Mouse (Mus musculus): Measurements from ENCODE around the gene Thada.

Gene Thada

GRCm38 (mm10) chr17:84465753-84466608, at the start of gene Thada:
Thada (minus strand) TSS chr17:84466205.
- DNase-seq, result peak; percentile 95 to 97

GRCm38 (mm10) chr17:84512516-84513085, 46.6 kb upstream of the Thada start:
- DNase-seq, result no peak

- peak; percentile 56 to 67 for DNase-seq
Observed at GRCm38 (mm10) chr17:84511682-84512515, 45.9 kb upstream of the Thada start, which contains the start of gene Plekhh2. Plekhh2 (plus strand) TSS chr17:84511895.

- no peak for DNase-seq
Observed at GRCm38 (mm10) chr17:84510961-84511639, 45.1 kb upstream of the Thada start.

- DNase-seq, result no peak
Observed at GRCm38 (mm10) chr17:84510355-84510754, 44.4 kb upstream of the Thada start.

- DNase-seq, result no peak
Observed at GRCm38 (mm10) chr17:84509176-84509575, 43.2 kb upstream of the Thada start.

GRCm38 (mm10) chr17:84508736-84509135, 42.7 kb upstream of the Thada start:
- no peak for DNase-seq

- no peak for DNase-seq
Observed at GRCm38 (mm10) chr17:84505922-84506321, 39.9 kb upstream of the Thada start.

- no peak for DNase-seq
Observed at GRCm38 (mm10) chr17:84502341-84502740, 36.3 kb upstream of the Thada start.

- no peak for DNase-seq
Observed at GRCm38 (mm10) chr17:84498639-84499038, 32.6 kb upstream of the Thada start.

- no peak for DNase-seq
Observed at GRCm38 (mm10) chr17:84497972-84498604, 32.1 kb upstream of the Thada start.

GRCm38 (mm10) chr17:84497559-84497958, 31.6 kb upstream of the Thada start:
- no peak for DNase-seq

GRCm38 (mm10) chr17:84497026-84497425, 31.0 kb upstream of the Thada start:
- DNase-seq, result no peak

GRCm38 (mm10) chr17:84492255-84492880, 26.4 kb upstream of the Thada start:
- DNase-seq, result peak in 1 of 2 experiments; percentile 22

GRCm38 (mm10) chr17:84487415-84487814, 21.4 kb upstream of the Thada start:
- no peak for DNase-seq

GRCm38 (mm10) chr17:84483673-84484320, 17.8 kb upstream of the Thada start:
- DNase-seq, result no peak

- no peak for DNase-seq
Observed at GRCm38 (mm10) chr17:84482831-84483230, 16.8 kb upstream of the Thada start.

- peak in 1 of 2 experiments; percentile 21 for DNase-seq
Observed at GRCm38 (mm10) chr17:84480464-84481355, 14.7 kb upstream of the Thada start.

GRCm38 (mm10) chr17:84478276-84478675, 12.3 kb upstream of the Thada start:
- peak; percentile 35 to 39 for DNase-seq

GRCm38 (mm10) chr17:84477176-84477575, 11.2 kb upstream of the Thada start:
- no peak for DNase-seq

Measured in cerebellum, postnatal 36 days (tissue).